Mouse (Mus musculus) cerebellum, adult (tissue): ENCODE measurements around the gene Pim3.

Experiments
- ATAC-seq: cut with Nextera tagmentation; 2 replicates; pipeline ENCODE4 v1.9.2; 2017; ENCODE audit warnings: mild to moderate bottlenecking, moderate library complexity, mixed read lengths; ENCODE audit not compliant: insufficient number of reproducible peaks, low FRiP score, low TSS enrichment

Pim3 gene

GRCm38 (mm10) chr15:88855896-88856417, 6.0 kb upstream of the Pim3 start:
- ATAC-seq = no peak

GRCm38 (mm10) chr15:88856613-88857012, 5.4 kb upstream of the Pim3 start:
- no peak for ATAC-seq

GRCm38 (mm10) chr15:88857361-88857760, 4.6 kb upstream of the Pim3 start:
- ATAC-seq = no peak

GRCm38 (mm10) chr15:88858141-88858541, 3.8 kb upstream of the Pim3 start:
- ATAC-seq = no peak

- ATAC-seq = no peak
These were observed 3.3 kb upstream of the Pim3 start for GRCm38 (mm10) chr15:88858707-88859106.

GRCm38 (mm10) chr15:88859206-88859970, 2.6 kb upstream of the Pim3 start:
- no peak for ATAC-seq

- ATAC-seq = no peak
These were observed 1.2 kb upstream of the Pim3 start for GRCm38 (mm10) chr15:88860781-88861180.

GRCm38 (mm10) chr15:88862881-88863694, 1.1 kb downstream of the Pim3 start:
- ATAC-seq = no peak

GRCm38 (mm10) chr15:88863695-88864231, 1.8 kb downstream of the Pim3 start:
- peak; percentile 16; the same call in 1 of the 2 replicates for ATAC-seq

- 0 out of 2 replicates have a peak, but pooled peaks have one; percentile 1 for ATAC-seq
These were observed 2.5 kb downstream of the Pim3 start for GRCm38 (mm10) chr15:88864270-88865030.

- no peak for ATAC-seq
These were observed 3.1 kb downstream of the Pim3 start for GRCm38 (mm10) chr15:88865061-88865460.

- ATAC-seq = no peak
These were observed 4.1 kb downstream of the Pim3 start for GRCm38 (mm10) chr15:88865888-88866695.

GRCm38 (mm10) chr15:88866934-88867356, 5.0 kb downstream of the Pim3 start:
- no peak for ATAC-seq

- ATAC-seq = no peak
These were observed 5.5 kb downstream of the Pim3 start for GRCm38 (mm10) chr15:88867368-88868023.

GRCm38 (mm10) chr15:88868024-88868742, 6.2 kb downstream of the Pim3 start:
- no peak for ATAC-seq

GRCm38 (mm10) chr15:88870418-88871185, 8.6 kb downstream of the Pim3 start:
- ATAC-seq = no peak

- ATAC-seq = no peak
These were observed 12.1 kb downstream of the Pim3 start for GRCm38 (mm10) chr15:88874061-88874460.

GRCm38 (mm10) chr15:88874477-88874876, 12.5 kb downstream of the Pim3 start:
- no peak for ATAC-seq
